Mouse (Mus musculus) ES-Bruce4 (cell line): ENCODE measurements around the gene Cnpy4. TPM values are rescaled to one million over a fixed set of nuclear protein-coding genes. Genes with fewer than 3 reads are reported as not detected.

ENCODE experiments used
- H3K27ac ChIP-seq: 2 replicates; pipeline ENCODE4 v1.5.1; 2012; ENCODE audit warnings: low read length, inconsistent platforms; ENCODE audit not compliant: insufficient read depth
- H3K27me3 ChIP-seq: 2 replicates; pipeline ENCODE4 v1.6.1; 2012; ENCODE audit warnings: mild to moderate bottlenecking, low read length, inconsistent platforms; ENCODE audit not compliant: control insufficient read depth, poor library complexity, insufficient read depth, severe bottlenecking
- H3K36me3 ChIP-seq: 2 replicates; pipeline ENCODE4 v1.6.1; 2012; ENCODE audit warnings: inconsistent platforms, mild to moderate bottlenecking, low read length, moderate library complexity; ENCODE audit not compliant: control insufficient read depth, poor library complexity, insufficient read depth, severe bottlenecking
- H3K4me1 ChIP-seq: one replicate; pipeline ENCODE4 v1.8.1; 2011; ENCODE audit warnings: low read length; ENCODE audit not compliant: control insufficient read depth, insufficient read depth
- H3K4me3 ChIP-seq: 2 replicates; pipeline ENCODE4 v1.5.1; 2011; ENCODE audit warnings: low read depth, mild to moderate bottlenecking, low read length
- H3K9ac ChIP-seq: 2 replicates; pipeline ENCODE4 v1.6.1; 2012; ENCODE audit warnings: low read depth, mild to moderate bottlenecking, inconsistent platforms; ENCODE audit not compliant: poor library complexity, severe bottlenecking
- H3K9me3 ChIP-seq: replicated peaks from 2 replicates; pipeline ENCODE4 v1.6.1; 2012; ENCODE audit warnings: mild to moderate bottlenecking, low read length, inconsistent platforms; ENCODE audit not compliant: control insufficient read depth, poor library complexity, insufficient read depth, severe bottlenecking
- CTCF ChIP-seq: IDR thresholded peaks from one replicate; pipeline ENCODE4 v1.8.1; 2011; ENCODE audit warnings: low read depth, low read length
- EP300 ChIP-seq: IDR thresholded peaks from 2 replicates; pipeline ENCODE4 v1.6.1; 2011; ENCODE audit warnings: low read depth, low read length; ENCODE audit not compliant: insufficient read depth
- POLR2A ChIP-seq: IDR thresholded peaks from one replicate; pipeline ENCODE4 v1.8.1; 2011; ENCODE audit warnings: low read length; ENCODE audit not compliant: insufficient read depth
- polyA plus RNA-seq: library from polyadenylated mRNA; stranded (reverse); fragments of >200 nt; gene quantifications from 2 replicates; pipeline ENCODE4 v1.2.4, GENCODE M21; 2011; ENCODE audit warnings: low read depth; ENCODE audit not compliant: missing spikeins, insufficient read depth, insufficient read length

The Cnpy4 gene
- polyA plus RNA-seq, 1 experiment, result 24.3 TPM

- Histone ChIP-seq H3K4me3 (no peak overlapping the region), H3K4me1 (no peaks in the 10 kb centered on the region), H3K27me3 (no peaks in the 10 kb centered on the region), H3K9me3 (peaks cover 25% of the 10 kb centered on the region), H3K36me3 (no peaks in the 10 kb centered on the region), H3K9ac (no peak overlapping the region), H3K27ac (no peak overlapping the region)
- no peak for TF ChIP-seq EP300
- TF ChIP-seq POLR2A, result no peak
- no peak for TF ChIP-seq CTCF
These were observed 32.6 kb downstream of the Cnpy4 start for GRCm38 (mm10) chr5:138219864-138220263.

- no peaks in the 10 kb centered on the region for H3K36me3 ChIP-seq
- H3K27ac ChIP-seq, result no peak overlapping the region
- peaks cover 6% of the 10 kb centered on the region for H3K9me3 ChIP-seq
- no peak overlapping the region for H3K9ac ChIP-seq
- no peak overlapping the region for H3K4me3 ChIP-seq
- TF ChIP-seq POLR2A, result no peak
- no peak for TF ChIP-seq EP300
- peak; percentile 86 for TF ChIP-seq CTCF
- H3K4me1 ChIP-seq, result no peaks in the 10 kb centered on the region
- no peaks in the 10 kb centered on the region for H3K27me3 ChIP-seq
These were observed 34.8 kb downstream of the Cnpy4 start for GRCm38 (mm10) chr5:138222111-138222510.

GRCm38 (mm10) chr5:138223287-138223686, 36.0 kb downstream of the Cnpy4 start:
- no peak overlapping the region for H3K9ac ChIP-seq
- TF ChIP-seq POLR2A (no peak), EP300 (no peak), CTCF (no peak)
- H3K4me3 ChIP-seq, result no peak overlapping the region
- no peaks in the 10 kb centered on the region for H3K27me3 ChIP-seq
- H3K4me1 ChIP-seq, result no peaks in the 10 kb centered on the region
- no peaks in the 10 kb centered on the region for H3K36me3 ChIP-seq
- H3K9me3 ChIP-seq, result no peaks in the 10 kb centered on the region
- no peak overlapping the region for H3K27ac ChIP-seq

- Histone ChIP-seq H3K9ac (no peak within 1 kb of the TSS), H3K27ac (no peak within 1 kb of the TSS), H3K4me3 (no peak within 1 kb of the TSS), H3K9me3 (no peaks in the 10 kb centered on the region), H3K36me3 (no peaks in the 10 kb centered on the region), H3K4me1 (no peaks in the 10 kb centered on the region), H3K27me3 (no peaks in the 10 kb centered on the region)
- no peak for TF ChIP-seq POLR2A
These were observed 38.4 kb downstream of the Cnpy4 start, which contains the start of gene Nxpe5 for GRCm38 (mm10) chr5:138225700-138226099. Gene Nxpe5, plus strand, starts transcription at chr5:138225898.

GRCm38 (mm10) chr5:138226491-138226890, 39.2 kb downstream of the Cnpy4 start:
- TF ChIP-seq EP300, result no peak
- no peak for TF ChIP-seq CTCF
- no peak for TF ChIP-seq POLR2A
- Histone ChIP-seq H3K27me3 (no peaks in the 10 kb centered on the region), H3K4me3 (no peak overlapping the region), H3K36me3 (no peaks in the 10 kb centered on the region), H3K9ac (no peak overlapping the region), H3K4me1 (no peaks in the 10 kb centered on the region), H3K9me3 (no peaks in the 10 kb centered on the region), H3K27ac (no peak overlapping the region)

GRCm38 (mm10) chr5:138227367-138227766, 40.1 kb downstream of the Cnpy4 start:
- Histone ChIP-seq H3K27ac (no peak overlapping the region), H3K36me3 (no peaks in the 10 kb centered on the region), H3K9me3 (no peaks in the 10 kb centered on the region), H3K4me1 (no peaks in the 10 kb centered on the region), H3K27me3 (no peaks in the 10 kb centered on the region), H3K9ac (no peak overlapping the region), H3K4me3 (no peak overlapping the region)
- TF ChIP-seq EP300 (no peak), CTCF (no peak), POLR2A (no peak)

- no peak overlapping the region for H3K27ac ChIP-seq
- no peaks in the 10 kb centered on the region for H3K27me3 ChIP-seq
- TF ChIP-seq POLR2A (no peak), CTCF (peak; percentile 80), EP300 (no peak)
- no peak overlapping the region for H3K9ac ChIP-seq
- no peaks in the 10 kb centered on the region for H3K9me3 ChIP-seq
- no peaks in the 10 kb centered on the region for H3K36me3 ChIP-seq
- no peak overlapping the region for H3K4me3 ChIP-seq
- H3K4me1 ChIP-seq, result no peaks in the 10 kb centered on the region
These were observed 40.7 kb downstream of the Cnpy4 start for GRCm38 (mm10) chr5:138228026-138228425.
